Mouse (Mus musculus) macrophage (primary cell): ENCODE data around the gene Ugt1a10. TPM values are rescaled to one million over a fixed set of nuclear protein-coding genes. Genes with fewer than 3 reads are reported as not detected.
"Not testable (repeated sequence)": the region's sequence is repeated elsewhere in the genome, so short reads cannot be mapped to it uniquely, and the experiment has no call there.

Experiments used
- H3K27ac ChIP-seq: fragments of 350-480 bp; formaldehyde crosslinking; 2 replicates; pipeline ENCODE4 v1.9.0; 2021
- H3K36me3 ChIP-seq: fragments of 350-480 bp; formaldehyde crosslinking; 2 replicates; pipeline ENCODE4 v1.9.0; 2021; ENCODE audit errors: inconsistent target
- H3K4me3 ChIP-seq: fragments of 350-480 bp; formaldehyde crosslinking; 2 replicates; pipeline ENCODE4 v1.9.0; 2021; ENCODE audit errors: inconsistent target
- H3K79me2 ChIP-seq: fragments of 350-480 bp; formaldehyde crosslinking; 2 replicates; pipeline ENCODE4 v1.9.0; 2021; ENCODE audit errors: inconsistent target
- WGBS: methylation state at CpG from one replicate; pipeline ENCODE4 v1.1.7; 2026; ENCODE audit warnings: inconsistent platforms; ENCODE audit not compliant: missing documents; 5-methylcytosine and 5-hydroxymethylcytosine counted together
- polyA plus RNA-seq: library from polyadenylated mRNA; stranded (reverse); fragments of 250-400 nt; gene quantifications from 3 replicates; pipeline ENCODE4 v1.2.4, GENCODE M21; 2018; ENCODE audit warnings: inconsistent platforms

Gene Ugt1a10
- polyA plus RNA-seq, 1 experiment from 2014 or later = not detected

GRCm38 (mm10) chr1:88222216-88222615 is 167.0 kb downstream of the Ugt1a10 start:
- H3K4me3 ChIP-seq = no peak overlapping the region
- WGBS = 54% methylated on average over 2 of the region's 2 CpGs
- H3K36me3 ChIP-seq = no peaks in the 10 kb centered on the region
- no peaks in the 10 kb centered on the region for H3K79me2 ChIP-seq
- no peak overlapping the region for H3K27ac ChIP-seq

DNA sequence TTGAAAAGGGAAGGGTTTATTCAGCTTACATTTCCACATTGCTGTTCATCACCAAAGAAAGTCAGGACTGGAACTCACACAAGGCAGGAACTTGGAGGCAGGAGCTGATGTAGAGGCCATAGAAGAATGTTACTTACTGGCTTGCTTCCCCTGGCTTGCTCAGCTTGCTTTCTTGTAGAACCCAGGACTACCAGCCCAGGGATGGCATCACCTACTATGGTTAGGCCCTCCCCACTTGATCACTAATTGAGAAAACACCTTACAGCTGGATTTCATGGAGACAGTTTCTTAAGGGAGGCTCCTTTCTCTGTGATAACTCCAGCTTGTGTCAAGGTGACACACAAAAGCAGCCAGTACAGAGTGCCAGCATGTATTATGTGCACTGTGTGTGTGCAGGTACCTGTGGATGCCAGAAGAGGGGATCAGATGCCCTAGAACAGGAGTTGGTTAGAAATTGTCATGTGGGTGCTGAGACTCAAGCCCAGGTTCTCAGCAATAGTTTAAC is 167.9 kb downstream of the Ugt1a10 start:
- not testable (repeated sequence) for H3K79me2 ChIP-seq, H3K36me3 ChIP-seq, H3K4me3 ChIP-seq, H3K27ac ChIP-seq

DNA sequence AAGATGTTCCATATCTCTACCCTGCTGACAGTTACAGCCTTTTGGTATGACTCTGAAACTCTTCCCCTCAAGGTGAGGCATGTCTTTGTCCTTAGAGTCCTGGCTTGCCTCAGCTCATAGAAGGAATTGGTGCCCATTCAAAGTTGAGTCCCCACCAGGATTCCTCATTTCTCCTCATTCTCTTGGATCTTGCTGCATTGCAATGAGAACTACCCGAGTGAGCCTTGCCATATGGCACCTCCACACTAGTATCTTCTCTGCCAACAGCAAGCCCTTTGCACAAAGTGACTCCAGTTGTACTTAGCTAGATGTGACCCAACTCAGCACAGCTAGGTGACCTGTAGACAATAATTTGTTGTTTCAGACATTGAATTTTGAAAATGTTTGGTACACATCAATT is 168.4 kb downstream of the Ugt1a10 start:
- no peak overlapping the region for H3K27ac ChIP-seq
- WGBS = 50% methylated on average over 1 of the region's 1 CpGs
- H3K36me3 ChIP-seq = no peaks in the 10 kb centered on the region
- no peaks in the 10 kb centered on the region for H3K79me2 ChIP-seq
- H3K4me3 ChIP-seq = no peak overlapping the region

DNA sequence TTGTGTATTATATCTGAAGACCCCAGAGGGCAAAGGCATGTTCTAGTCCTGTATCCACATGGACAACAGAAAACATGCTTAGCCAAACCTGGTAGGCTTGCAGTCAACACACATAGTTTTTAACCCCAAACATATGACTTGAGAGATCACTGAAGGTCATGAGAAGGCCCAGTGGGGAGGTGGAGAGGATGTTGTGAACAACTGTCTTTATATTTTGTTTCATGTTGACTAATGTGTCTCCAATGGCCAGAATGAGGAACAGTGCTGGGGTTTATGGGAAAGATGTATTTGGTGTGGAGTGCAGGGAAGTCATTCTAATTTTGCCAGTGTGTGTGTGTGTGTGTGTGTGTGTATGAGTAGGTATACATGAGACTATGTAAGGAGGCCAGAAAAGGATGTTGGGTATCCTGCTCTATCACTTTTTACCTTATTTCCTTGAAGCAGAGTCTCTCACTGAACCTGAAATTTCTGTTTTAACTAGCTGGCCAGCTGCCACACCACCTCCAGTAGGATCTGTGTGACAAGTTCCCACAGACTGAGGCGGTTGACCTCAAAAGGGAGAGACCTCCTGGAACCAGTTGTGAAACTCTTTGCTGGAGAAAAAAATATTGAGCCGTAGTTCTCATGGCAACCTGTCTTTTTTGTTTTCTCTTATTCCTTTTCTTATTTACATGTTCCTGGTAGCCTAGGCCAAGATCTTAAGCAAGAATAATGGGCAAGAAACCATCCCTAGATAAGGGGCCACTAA is 169.0 kb downstream of the Ugt1a10 start:
- 70% methylated on average over 2 of the region's 2 CpGs for WGBS
- H3K36me3 ChIP-seq = no peaks in the 10 kb centered on the region
- no peak overlapping the region for H3K4me3 ChIP-seq
- no peak overlapping the region for H3K27ac ChIP-seq
- H3K79me2 ChIP-seq = no peaks in the 10 kb centered on the region

DNA sequence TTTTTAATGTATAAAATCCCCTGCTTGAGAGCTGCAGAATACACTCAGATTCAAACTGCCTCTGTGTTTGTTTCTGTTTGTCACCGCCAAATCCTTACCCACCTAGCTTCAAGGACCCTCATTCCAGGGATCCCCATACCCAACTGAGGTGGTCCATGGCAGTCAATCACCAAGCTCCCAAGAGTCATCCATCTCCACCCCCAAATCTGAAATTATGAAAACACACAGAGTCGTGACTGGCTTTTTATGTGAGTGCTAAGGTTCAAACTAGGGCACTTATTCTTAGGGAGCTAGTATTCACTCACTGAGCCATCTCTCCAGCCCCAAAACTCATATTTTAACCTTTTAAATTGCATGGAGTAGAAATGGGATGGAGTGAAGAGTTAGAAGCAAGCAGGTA is 170.1 kb downstream of the Ugt1a10 start:
- WGBS = 47% methylated on average over 2 of the region's 2 CpGs
- not testable (repeated sequence) for H3K27ac ChIP-seq, H3K79me2 ChIP-seq, H3K4me3 ChIP-seq, H3K36me3 ChIP-seq

DNA sequence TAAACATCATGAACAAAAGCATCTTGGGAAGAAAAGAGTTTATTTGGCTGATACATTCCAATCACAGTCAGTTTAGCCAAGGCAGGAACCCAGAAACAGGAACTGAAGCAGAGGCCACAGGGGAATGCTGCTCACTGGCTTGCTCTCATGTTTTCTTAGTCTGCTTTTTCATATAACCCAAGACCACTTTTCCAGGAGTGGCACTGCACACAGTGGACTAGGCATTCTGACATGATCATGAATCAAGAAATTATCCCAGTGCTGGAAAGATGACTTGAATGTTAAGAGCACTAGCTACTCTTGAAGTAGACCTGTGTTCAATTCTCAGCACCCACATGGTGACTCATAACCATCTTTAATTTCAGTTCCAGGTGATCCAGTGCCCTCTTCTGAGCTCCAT is 170.6 kb downstream of the Ugt1a10 start:
- Histone ChIP-seq H3K27ac (no peak overlapping the region), H3K79me2 (no peaks in the 10 kb centered on the region), H3K36me3 (no peaks in the 10 kb centered on the region), H3K4me3 (no peak overlapping the region)

- no peaks in the 10 kb centered on the region for H3K36me3 ChIP-seq
- no peak within 1 kb of the TSS for H3K27ac ChIP-seq
- no peak within 1 kb of the TSS for H3K4me3 ChIP-seq
- H3K79me2 ChIP-seq = no peaks in the 10 kb centered on the region
- WGBS = 46% methylated on average over 5 of the region's 5 CpGs
These were observed 171.6 kb downstream of the Ugt1a10 start, which contains the start of gene Mroh2a for GRCm38 (mm10) chr1:88226670-88227379. Gene Mroh2a (plus strand): TSS chr1:88226986.

DNA sequence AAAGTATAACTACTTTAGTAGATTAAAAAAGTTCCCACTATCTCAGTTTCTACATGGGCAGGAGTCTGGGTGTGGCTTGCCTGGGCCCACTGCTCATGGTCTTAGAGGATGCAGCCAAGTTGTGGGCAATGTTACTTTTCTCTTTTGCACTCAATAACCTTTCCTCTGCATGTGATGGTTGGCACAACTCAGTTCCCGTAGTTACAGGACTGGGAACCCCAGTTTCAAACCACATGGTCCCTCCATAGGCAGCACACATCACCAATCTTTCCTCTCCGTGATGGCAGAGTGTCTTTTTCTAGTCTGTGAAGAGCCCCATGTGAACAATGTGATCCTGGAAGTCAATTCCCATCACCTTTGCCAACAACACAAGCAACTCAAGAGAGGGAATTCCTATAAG is 172.3 kb downstream of the Ugt1a10 start:
- Histone ChIP-seq H3K4me3 (no peak overlapping the region), H3K27ac (no peak overlapping the region), H3K79me2 (no peaks in the 10 kb centered on the region), H3K36me3 (no peaks in the 10 kb centered on the region)
- WGBS = 62% methylated on average over 2 of the region's 2 CpGs

- Histone ChIP-seq H3K4me3 (no peak overlapping the region), H3K36me3 (no peaks in the 10 kb centered on the region), H3K79me2 (no peaks in the 10 kb centered on the region), H3K27ac (no peak overlapping the region)
- 72% methylated on average over 7 of the region's 7 CpGs for WGBS
These were observed 172.9 kb downstream of the Ugt1a10 start for GRCm38 (mm10) chr1:88228121-88228520.

- 82% methylated on average over 3 of the region's 3 CpGs for WGBS
- H3K27ac ChIP-seq = no peak overlapping the region
- no peak overlapping the region for H3K4me3 ChIP-seq
- no peaks in the 10 kb centered on the region for H3K79me2 ChIP-seq
- no peaks in the 10 kb centered on the region for H3K36me3 ChIP-seq
These were observed 174.4 kb downstream of the Ugt1a10 start for GRCm38 (mm10) chr1:88229566-88229965.

- 85% methylated on average over 5 of the region's 5 CpGs for WGBS
- Histone ChIP-seq H3K27ac (no peak overlapping the region), H3K36me3 (no peaks in the 10 kb centered on the region), H3K79me2 (no peaks in the 10 kb centered on the region), H3K4me3 (no peak overlapping the region)
These were observed 174.8 kb downstream of the Ugt1a10 start for GRCm38 (mm10) chr1:88229986-88230385.

DNA sequence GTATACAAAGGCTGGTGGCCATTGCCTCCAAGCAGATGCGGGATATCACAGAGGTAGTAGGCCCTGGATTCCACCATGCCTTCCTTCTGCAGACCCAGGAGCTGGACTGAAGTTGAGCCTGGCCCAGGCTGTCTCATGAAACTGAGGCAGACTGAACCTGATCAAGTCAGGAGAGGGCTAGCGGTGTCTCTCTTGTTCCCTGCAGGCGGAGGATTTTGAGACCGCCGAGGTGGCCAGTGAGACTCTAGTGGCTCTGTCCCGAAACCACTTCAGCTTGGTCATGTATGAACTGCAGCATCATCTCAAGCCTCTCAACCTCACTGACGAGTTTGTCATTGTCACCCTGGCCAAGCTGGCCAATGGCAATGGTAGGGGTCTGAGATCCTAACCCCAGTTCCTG is 175.2 kb downstream of the Ugt1a10 start:
- H3K36me3 ChIP-seq = no peaks in the 10 kb centered on the region
- no peak overlapping the region for H3K27ac ChIP-seq
- H3K4me3 ChIP-seq = no peak overlapping the region
- H3K79me2 ChIP-seq = no peaks in the 10 kb centered on the region
- 71% methylated on average over 7 of the region's 7 CpGs for WGBS

GRCm38 (mm10) chr1:88230981-88231802 is 176.0 kb downstream of the Ugt1a10 start:
- H3K36me3 ChIP-seq = no peaks in the 10 kb centered on the region
- H3K27ac ChIP-seq = no peak overlapping the region
- no peaks in the 10 kb centered on the region for H3K79me2 ChIP-seq
- H3K4me3 ChIP-seq = no peak overlapping the region
- 77% methylated on average over 6 of the region's 6 CpGs for WGBS

GRCm38 (mm10) chr1:88231803-88232499 is 176.8 kb downstream of the Ugt1a10 start:
- Histone ChIP-seq H3K36me3 (no peaks in the 10 kb centered on the region), H3K27ac (no peak overlapping the region), H3K79me2 (no peaks in the 10 kb centered on the region), H3K4me3 (no peak overlapping the region)
- WGBS = 73% methylated on average over 7 of the region's 7 CpGs
